ENCODE assay signal across 9 mouse cellular contexts in genomic region chr12:26903073-26903893, GRCm38 (mm10).
A peak's percentile ranks its signal among the peaks of the same experiment; 100 is the strongest.
DNase-seq lines count a peak whose midpoint lies in the region; ATAC-seq and TF ChIP-seq lines count a peak whose summit lies in the region.
"Had no signal": no experiment of that assay in that cellular context is flagged by ENCODE, and none has a peak within 500 bp of the region (broad histone marks: within the 10 kb centered on the region; RNA-seq: fewer than 3 reads in every experiment).

No protein-coding gene starts in this region.

- intact Hi-C loops in gastrocnemius, adult 2 months (cut with DNase I) = no loop called here
- intact Hi-C loops in left cerebral cortex, postnatal 25 days (cut with DNase I) = no loop called here

- H3K9ac ChIP-seq in embryonic facial prominence, embryonic 11.5 days (replicated peaks; ENCODE audit: low read length) = 0 out of 2 replicates have a peak overlapping the region, but pooled peaks have one; percentile 32
- no peak overlapping the region for H3K9ac ChIP-seq in intestine, embryonic 14.5 days (ENCODE audit: low read length)
- H3K9ac ChIP-seq in liver, embryonic 11.5 days (ENCODE audit: low read depth, low read length) = no peak overlapping the region

- H3K4me2 ChIP-seq in embryonic facial prominence, embryonic 11.5 days (ENCODE audit: low read depth, low read length) = peak overlapping the region; percentile 32
- H3K4me2 ChIP-seq in intestine, embryonic 14.5 days (ENCODE audit: low read length) = peak overlapping the region; percentile 34
- no peak overlapping the region for H3K4me2 ChIP-seq in liver, embryonic 11.5 days

- no peaks in the 10 kb centered on the region; the same call in 1 of the 2 replicates for H3K4me1 ChIP-seq in embryonic facial prominence, embryonic 11.5 days (ENCODE audit: control insufficient read depth, insufficient read depth, low read length)
- no peaks in the 10 kb centered on the region; the same call in 1 of the 2 replicates for H3K4me1 ChIP-seq in intestine, embryonic 14.5 days (replicated peaks; ENCODE audit: control insufficient read depth, insufficient read depth, low read length)
- H3K4me1 ChIP-seq in liver, embryonic 11.5 days (replicated peaks; ENCODE audit: control insufficient read depth, insufficient read depth, low read length) = no peaks in the 10 kb centered on the region

- no peaks in the 10 kb centered on the region for H3K27me3 ChIP-seq in embryonic facial prominence, embryonic 11.5 days (ENCODE audit: control insufficient read depth, insufficient read depth, low read length)
- H3K27me3 ChIP-seq in intestine, embryonic 14.5 days (replicated peaks; ENCODE audit: control insufficient read depth, insufficient read depth, low read length) = no peaks in the 10 kb centered on the region
- H3K27me3 ChIP-seq in liver, embryonic 11.5 days (replicated peaks; ENCODE audit: control insufficient read depth, insufficient read depth, low read length) = no peaks in the 10 kb centered on the region
- H3K27me3 ChIP-seq: CH12.LX had no signal

- WGBS in embryonic facial prominence, embryonic 11.5 days = 28% methylated on average over 23 of the region's 23 CpGs
- WGBS in intestine, embryonic 14.5 days = 27% methylated on average over 23 of the region's 23 CpGs
- whole genome bisulfite sequencing in liver, embryonic 11.5 days = 47% methylated on average over 23 of the region's 23 CpGs

- no peaks in the 10 kb centered on the region for H3K9me3 ChIP-seq in embryonic facial prominence, embryonic 11.5 days (replicated peaks; ENCODE audit: control insufficient read depth, low read length)
- no peaks in the 10 kb centered on the region for H3K9me3 ChIP-seq in intestine, embryonic 14.5 days (ENCODE audit: control insufficient read depth, low read length)
- H3K9me3 ChIP-seq in liver, embryonic 11.5 days (ENCODE audit: control insufficient read depth, low read length) = no peaks in the 10 kb centered on the region

- ATAC-seq in embryonic facial prominence, embryonic 11.5 days (replicated peaks; ENCODE audit: insufficient number of reproducible peaks, low FRiP score, low TSS enrichment, low read depth) = peak; percentile 87
- peak; percentile 76 for ATAC-seq in intestine, embryonic 14.5 days (replicated peaks; ENCODE audit: low FRiP score, low TSS enrichment, low read depth)
- no peak for ATAC-seq in liver, embryonic 11.5 days (replicated peaks; ENCODE audit: low FRiP score)

- no peak overlapping the region for H3K27ac ChIP-seq in gastrocnemius, adult 2 months
- H3K27ac ChIP-seq in embryonic facial prominence, embryonic 11.5 days (replicated peaks; ENCODE audit: low read depth, low read length) = no peak overlapping the region
- no peak overlapping the region for H3K27ac ChIP-seq in intestine, embryonic 14.5 days (ENCODE audit: low read depth)
- no peak overlapping the region for H3K27ac ChIP-seq in liver, embryonic 11.5 days (ENCODE audit: low read depth, low read length)

- peak; percentile 7 for DNase-seq in gastrocnemius, postnatal 10 days
- DNase-seq in gastrocnemius, adult 2 months = no peak
- DNase-seq in embryonic facial prominence, embryonic 11.5 days (ENCODE audit: low spot score) = peak; percentile 56
- peak; percentile 63 for DNase-seq in intestine, embryonic 14.5 days (ENCODE audit: low spot score)
- DNase-seq in left cerebral cortex, postnatal 25 days (ENCODE audit: low spot score in 2 of 2) = peak; percentile 29 to 36
- DNase-seq in right cerebral cortex, adult 18-20 months = peak; percentile 35
- DNase-seq in liver, embryonic 11.5 days (ENCODE audit: low spot score) = no peak
- DNase-seq in urinary bladder, postnatal 36 days (ENCODE audit: low spot score in 2 of 2) = no peak

- H3K4me3 ChIP-seq in gastrocnemius, adult 2 months = no peak overlapping the region
- H3K4me3 ChIP-seq in embryonic facial prominence, embryonic 11.5 days (ENCODE audit: low read depth, low read length) = no peak overlapping the region
- no peak overlapping the region; the same call in 1 of the 2 replicates for H3K4me3 ChIP-seq in intestine, embryonic 14.5 days (ENCODE audit: low read depth, low read length)
- no peak overlapping the region for H3K4me3 ChIP-seq in liver, embryonic 11.5 days (ENCODE audit: low read depth, low read length)

- H3K36me3 ChIP-seq in embryonic facial prominence, embryonic 11.5 days (replicated peaks; ENCODE audit: control insufficient read depth, insufficient read depth, low read depth, low read length) = no peaks in the 10 kb centered on the region
- H3K36me3 ChIP-seq in intestine, embryonic 14.5 days (ENCODE audit: control insufficient read depth, insufficient read depth, low read length) = no peaks in the 10 kb centered on the region
- H3K36me3 ChIP-seq in liver, embryonic 11.5 days (ENCODE audit: control insufficient read depth, insufficient read depth, low read length) = no peaks in the 10 kb centered on the region

- no peak for TF ChIP-seq CTCF in gastrocnemius, adult 2 months (IDR thresholded peaks at IDR 0.05)

Comparison
In these comparisons a context has a peak if more than half of its experiments do, and no peak if none do; other contexts are left out.
1. DNase-seq: peak in gastrocnemius, postnatal 10 days (single experiment), embryonic facial prominence, embryonic 11.5 days (single experiment), intestine, embryonic 14.5 days (single experiment), left cerebral cortex, postnatal 25 days (2 of 2) and right cerebral cortex, adult 18-20 months (single experiment); none in gastrocnemius, adult 2 months (single experiment), liver, embryonic 11.5 days (single experiment) and urinary bladder, postnatal 36 days (0 of 2).